Mouse (Mus musculus): ENCODE results near the gene Acot11. TPM values are rescaled to one million over a fixed set of nuclear protein-coding genes. Genes with fewer than 3 reads are reported as not detected.

The Acot11 gene
- polyA plus RNA-seq, 1 experiment = 22.2 TPM

GRCm38 (mm10) chr4:106707957-106708356, 96.8 kb downstream of the Acot11 start:
- WGBS = 15% methylated on average over 5 of the region's 5 CpGs
- DNase-seq (ENCODE audit: low read depth, low spot score) = peak; percentile 57

- DNase-seq (ENCODE audit: low read depth, low spot score) = no peak
- WGBS = 32% methylated on average over 8 of the region's 8 CpGs
Measured at GRCm38 (mm10) chr4:106705096-106705665, 99.6 kb downstream of the Acot11 start.

- WGBS = 57% methylated on average over 11 of the region's 11 CpGs
Measured at GRCm38 (mm10) chr4:106704416-106704815, 100.4 kb downstream of the Acot11 start.

GRCm38 (mm10) chr4:106703956-106704355, 100.8 kb downstream of the Acot11 start:
- WGBS = 68% methylated on average over 10 of the region's 10 CpGs
- DNase-seq (ENCODE audit: low read depth, low spot score) = no peak

More at GRCm38 (mm10) chr4:106704416-106704815, 100.4 kb downstream of the Acot11 start:
- no peak for DNase-seq (ENCODE audit: low read depth, low spot score)

- no peak for DNase-seq (ENCODE audit: low read depth, low spot score)
- 13% methylated on average over 4 of the region's 4 CpGs for WGBS
Measured at GRCm38 (mm10) chr4:106700798-106701197, 104.0 kb downstream of the Acot11 start.

- WGBS = 20% methylated on average over 9 of the region's 9 CpGs
Measured at GRCm38 (mm10) chr4:106699989-106700388, 104.8 kb downstream of the Acot11 start.

More at GRCm38 (mm10) chr4:106699989-106700388, 104.8 kb downstream of the Acot11 start:
- DNase-seq (ENCODE audit: low read depth, low spot score) = no peak

Other genes starting within 250 kb of the Acot11 start
- 169 and 212 TPM in 2 replicates for gene Dhcr24, start 244.0 kb downstream of the Acot11 start, polyA plus RNA-seq (2012; rRNA removed)
- gene Lexm, start 187.8 kb downstream of the Acot11 start, polyA plus RNA-seq (2012; rRNA removed) = not detected in 2 replicates
- gene Ttc22, start 182.6 kb downstream of the Acot11 start, polyA plus RNA-seq (2012; rRNA removed) = 65.8 and 88.4 TPM in 2 replicates
- gene Pars2, start 153.9 kb downstream of the Acot11 start, polyA plus RNA-seq (2012; rRNA removed) = 10.2 and 12.0 TPM in 2 replicates
- 55.1 and 75.1 TPM in 2 replicates for gene Ttc4, start 126.1 kb downstream of the Acot11 start, polyA plus RNA-seq (2012; rRNA removed)
- 2.7 and 20.4 TPM in 2 replicates for gene Mroh7, start 74.1 kb downstream of the Acot11 start, polyA plus RNA-seq (2012; rRNA removed)
- gene Fam151a, start 71.1 kb downstream of the Acot11 start, polyA plus RNA-seq (2012; rRNA removed) = 71.8 and 362 TPM in 2 replicates
- gene Ssbp3, start 105.7 kb upstream of the Acot11 start, polyA plus RNA-seq (2012; rRNA removed) = 29.6 and 38.0 TPM in 2 replicates

Measured in large intestine, adult 2 months (tissue).